Mouse (Mus musculus) olfactory bulb, adult 2 months (tissue): Measurements from ENCODE around the gene Gm49405.

Experiments used
- CTCF ChIP-seq: fragments of 200-500 bp; IDR thresholded peaks from 2 replicates; pipeline ENCODE4 v1.5.1; 2012; ENCODE audit warnings: low read depth, mild to moderate bottlenecking, low read length, moderate library complexity; ENCODE audit not compliant: insufficient read depth
- POLR2A ChIP-seq: fragments of 200-500 bp; IDR thresholded peaks from 2 replicates; pipeline ENCODE4 v1.6.1; 2012; ENCODE audit warnings: mild to moderate bottlenecking, low read depth, low read length, moderate library complexity; ENCODE audit not compliant: insufficient read depth

- TF ChIP-seq CTCF = no peak
- TF ChIP-seq POLR2A = no peak
Observed at GRCm38 (mm10) chr19:3988066-3988465, 12.4 kb upstream of the Gm49405 start.
